Mouse (Mus musculus) macrophage (primary cell): ENCODE measurements around the gene Aff1. TPM values are rescaled to one million over a fixed set of nuclear protein-coding genes. Genes with fewer than 3 reads are reported as not detected.
A peak's percentile ranks its signal among the peaks of the same experiment; 100 is the strongest.

Experiments
- H3K27ac ChIP-seq: fragments of 350-480 bp; formaldehyde crosslinking; 2 replicates; pipeline ENCODE4 v1.9.0; 2021
- H3K36me3 ChIP-seq: fragments of 350-480 bp; formaldehyde crosslinking; 2 replicates; pipeline ENCODE4 v1.9.0; 2021; ENCODE audit errors: inconsistent target
- H3K4me3 ChIP-seq: fragments of 350-480 bp; formaldehyde crosslinking; 2 replicates; pipeline ENCODE4 v1.9.0; 2021; ENCODE audit errors: inconsistent target
- H3K79me2 ChIP-seq: fragments of 350-480 bp; formaldehyde crosslinking; 2 replicates; pipeline ENCODE4 v1.9.0; 2021; ENCODE audit errors: inconsistent target
- WGBS: methylation state at CpG from one replicate; pipeline ENCODE4 v1.1.7; 2026; ENCODE audit warnings: inconsistent platforms; ENCODE audit not compliant: missing documents; 5-methylcytosine and 5-hydroxymethylcytosine counted together
- polyA plus RNA-seq: library from polyadenylated mRNA; stranded (reverse); fragments of 250-400 nt; gene quantifications from 3 replicates; pipeline ENCODE4 v1.2.4, GENCODE M21; 2018; ENCODE audit warnings: inconsistent platforms

Gene Aff1
- polyA plus RNA-seq, 1 experiment from 2014 or later: 46.7 TPM

DNA sequence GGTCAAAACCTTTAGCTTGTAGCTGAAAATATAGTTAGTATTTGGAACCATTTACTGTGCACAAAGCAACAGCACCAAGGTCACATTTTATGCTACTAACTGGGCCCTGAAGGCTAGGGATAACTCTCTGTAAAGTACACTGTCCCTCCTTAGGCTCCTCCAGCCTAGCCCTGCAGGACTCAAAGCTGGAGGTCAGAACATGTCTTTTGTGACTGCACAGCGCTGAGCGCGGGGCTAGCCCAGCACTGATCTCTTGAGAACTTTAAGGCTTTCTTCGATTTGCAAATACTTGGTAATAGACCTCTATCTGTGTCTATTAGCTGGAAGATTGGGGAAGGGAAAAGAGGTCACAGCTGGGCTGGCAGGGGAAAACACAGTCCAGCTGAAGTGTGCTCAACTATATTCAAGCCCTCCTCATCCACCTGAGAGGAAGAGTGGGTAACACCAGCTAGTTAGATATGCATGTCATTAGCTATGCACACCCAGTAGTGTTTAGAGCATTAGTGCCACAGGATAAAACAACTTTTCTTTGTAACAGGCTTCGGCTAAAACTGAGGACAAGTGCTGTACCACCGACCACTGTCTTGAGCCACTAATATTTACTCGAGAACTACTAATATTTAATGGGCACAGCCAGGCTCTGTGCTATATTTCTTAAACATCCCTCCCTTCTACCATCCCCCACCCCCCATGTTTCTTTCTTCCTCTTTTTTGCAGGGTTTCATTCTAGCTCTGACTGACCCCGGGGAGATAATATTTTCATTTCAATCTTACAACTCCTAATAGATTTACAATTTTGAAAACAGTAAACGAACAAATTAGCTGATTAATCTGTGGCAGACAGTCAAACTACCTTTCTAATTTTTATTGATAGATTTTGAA, 33.3 kb downstream of the Aff1 start:
- H3K4me3 ChIP-seq: no peak overlapping the region
- H3K79me2 ChIP-seq: peaks cover 100% of the 10 kb centered on the region
- H3K27ac ChIP-seq: peak overlapping the region; percentile 69
- H3K36me3 ChIP-seq: peaks cover 14% of the 10 kb centered on the region
- 52% methylated on average over 9 of the region's 9 CpGs for WGBS

- Histone ChIP-seq H3K27ac (peak overlapping the region; percentile 69), H3K79me2 (peaks cover 100% of the 10 kb centered on the region), H3K4me3 (no peak overlapping the region), H3K36me3 (peaks cover 14% of the 10 kb centered on the region)
- WGBS: 87% methylated on average over 8 of the region's 8 CpGs
These were observed 34.2 kb downstream of the Aff1 start for GRCm38 (mm10) chr5:103726281-103726938.

- Histone ChIP-seq H3K27ac (no peak overlapping the region), H3K4me3 (no peak overlapping the region), H3K79me2 (peaks cover 97% of the 10 kb centered on the region), H3K36me3 (peaks cover 14% of the 10 kb centered on the region)
- 93% methylated on average over 4 of the region's 4 CpGs for WGBS
These were observed 35.7 kb downstream of the Aff1 start for GRCm38 (mm10) chr5:103727777-103728395.

GRCm38 (mm10) chr5:103729225-103729624, 37.1 kb downstream of the Aff1 start:
- H3K79me2 ChIP-seq: peaks cover 97% of the 10 kb centered on the region
- H3K4me3 ChIP-seq: no peak overlapping the region
- WGBS: 100% methylated on average over 1 of the region's 1 CpGs
- H3K36me3 ChIP-seq: peaks cover 14% of the 10 kb centered on the region; the same call in 1 of the 2 replicates
- H3K27ac ChIP-seq: no peak overlapping the region

GRCm38 (mm10) chr5:103730142-103730541, 38.0 kb downstream of the Aff1 start:
- WGBS: 100% methylated on average over 1 of the region's 1 CpGs
- no peak overlapping the region for H3K4me3 ChIP-seq
- H3K79me2 ChIP-seq: peaks cover 97% of the 10 kb centered on the region
- peaks cover 14% of the 10 kb centered on the region; the same call in 1 of the 2 replicates for H3K36me3 ChIP-seq
- no peak overlapping the region for H3K27ac ChIP-seq

DNA sequence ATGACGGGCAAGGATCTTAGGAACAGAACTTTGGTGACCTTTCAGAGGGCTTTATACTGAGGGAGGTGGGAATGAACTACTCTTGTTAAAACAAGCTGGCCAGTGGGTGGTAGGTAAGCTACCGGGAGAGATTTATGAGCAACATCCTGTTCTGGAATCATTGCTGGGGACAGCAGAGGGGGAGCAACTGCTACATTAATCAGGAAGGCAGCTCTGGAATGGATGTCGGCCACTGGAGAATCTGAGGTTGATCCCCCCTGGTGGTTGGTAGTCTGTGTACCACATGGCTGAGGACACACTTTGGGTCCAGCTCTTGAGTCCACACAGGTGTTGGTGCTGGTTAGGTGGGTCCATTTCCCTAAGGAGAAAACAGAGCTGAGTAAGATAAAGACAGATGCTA, 38.6 kb downstream of the Aff1 start:
- Histone ChIP-seq H3K27ac (no peak overlapping the region), H3K36me3 (peaks cover 14% of the 10 kb centered on the region; the same call in 1 of the 2 replicates)
- 95% methylated on average over 3 of the region's 3 CpGs for WGBS

DNA sequence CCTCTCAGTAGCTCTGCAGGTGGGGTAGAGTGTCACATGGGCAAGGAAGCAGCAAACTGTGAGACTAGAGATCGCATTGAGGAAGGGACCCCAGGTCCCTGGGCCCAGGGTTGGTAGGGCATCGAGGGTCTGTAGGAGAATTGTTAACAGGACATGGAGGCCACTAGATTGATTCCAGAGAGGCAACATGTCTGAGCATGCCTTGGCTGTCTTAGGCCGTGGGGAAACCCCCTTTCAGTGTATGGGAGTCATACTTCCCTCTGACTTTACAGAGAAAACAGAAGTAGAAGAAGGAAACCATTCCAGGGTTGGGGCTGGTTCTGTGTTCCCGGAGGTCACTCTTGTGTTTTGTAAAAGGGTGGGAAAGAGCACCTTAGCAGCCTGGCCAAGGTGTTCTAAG, 40.4 kb downstream of the Aff1 start:
- peaks cover 97% of the 10 kb centered on the region for H3K79me2 ChIP-seq
- peak overlapping the region; percentile 96 for H3K27ac ChIP-seq
- H3K36me3 ChIP-seq: peaks cover 22% of the 10 kb centered on the region
- no peak overlapping the region for H3K4me3 ChIP-seq
- WGBS: 30% methylated on average over 4 of the region's 4 CpGs

More for the DNA sequence above, 38.6 kb downstream of the Aff1 start:
- Histone ChIP-seq H3K4me3 (no peak overlapping the region), H3K79me2 (peaks cover 97% of the 10 kb centered on the region)

DNA sequence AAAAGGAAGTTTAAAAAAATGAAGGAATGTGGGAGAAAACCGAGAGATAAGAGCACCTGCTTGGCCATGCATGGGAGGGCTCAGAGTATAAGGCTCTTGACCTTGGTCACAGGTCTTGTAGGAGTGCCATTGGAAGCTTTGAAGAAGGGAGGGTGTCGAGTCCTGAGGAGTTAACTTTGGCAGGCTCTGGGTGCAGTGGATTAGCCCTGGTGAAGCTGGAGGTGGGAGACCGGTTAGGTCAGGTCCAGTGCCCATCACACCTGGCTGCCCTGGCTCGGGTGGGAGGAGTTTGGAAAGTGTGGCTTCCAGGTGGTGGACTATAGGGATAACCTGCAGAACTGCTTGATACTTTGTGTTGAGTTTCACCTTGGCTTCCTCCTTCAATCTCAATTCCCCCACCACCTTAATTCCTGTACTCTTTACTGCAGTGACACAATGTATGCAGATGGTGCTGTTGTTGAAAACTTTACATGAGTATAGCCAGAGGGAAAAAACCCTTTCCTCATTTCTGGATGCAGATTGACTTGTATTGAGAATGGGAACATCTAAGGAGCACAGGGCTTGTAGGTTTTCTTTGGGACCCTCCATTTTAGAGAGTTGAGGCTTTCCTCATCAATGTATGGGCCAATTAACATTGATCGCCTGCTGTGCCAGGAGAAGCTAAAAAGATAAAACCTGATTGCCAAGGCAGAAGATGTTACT, 43.4 kb downstream of the Aff1 start:
- WGBS: 80% methylated on average over 5 of the region's 5 CpGs
- peaks cover 97% of the 10 kb centered on the region for H3K79me2 ChIP-seq
- H3K4me3 ChIP-seq: no peak overlapping the region
- peaks cover 20% of the 10 kb centered on the region; the same call in 1 of the 2 replicates for H3K36me3 ChIP-seq
- no peak overlapping the region for H3K27ac ChIP-seq

GRCm38 (mm10) chr5:103736553-103737207, 44.5 kb downstream of the Aff1 start:
- Histone ChIP-seq H3K27ac (no peak overlapping the region), H3K36me3 (peaks cover 28% of the 10 kb centered on the region; the same call in 1 of the 2 replicates), H3K4me3 (no peak overlapping the region), H3K79me2 (peaks cover 97% of the 10 kb centered on the region)
- WGBS: 72% methylated on average over 5 of the region's 6 CpGs

DNA sequence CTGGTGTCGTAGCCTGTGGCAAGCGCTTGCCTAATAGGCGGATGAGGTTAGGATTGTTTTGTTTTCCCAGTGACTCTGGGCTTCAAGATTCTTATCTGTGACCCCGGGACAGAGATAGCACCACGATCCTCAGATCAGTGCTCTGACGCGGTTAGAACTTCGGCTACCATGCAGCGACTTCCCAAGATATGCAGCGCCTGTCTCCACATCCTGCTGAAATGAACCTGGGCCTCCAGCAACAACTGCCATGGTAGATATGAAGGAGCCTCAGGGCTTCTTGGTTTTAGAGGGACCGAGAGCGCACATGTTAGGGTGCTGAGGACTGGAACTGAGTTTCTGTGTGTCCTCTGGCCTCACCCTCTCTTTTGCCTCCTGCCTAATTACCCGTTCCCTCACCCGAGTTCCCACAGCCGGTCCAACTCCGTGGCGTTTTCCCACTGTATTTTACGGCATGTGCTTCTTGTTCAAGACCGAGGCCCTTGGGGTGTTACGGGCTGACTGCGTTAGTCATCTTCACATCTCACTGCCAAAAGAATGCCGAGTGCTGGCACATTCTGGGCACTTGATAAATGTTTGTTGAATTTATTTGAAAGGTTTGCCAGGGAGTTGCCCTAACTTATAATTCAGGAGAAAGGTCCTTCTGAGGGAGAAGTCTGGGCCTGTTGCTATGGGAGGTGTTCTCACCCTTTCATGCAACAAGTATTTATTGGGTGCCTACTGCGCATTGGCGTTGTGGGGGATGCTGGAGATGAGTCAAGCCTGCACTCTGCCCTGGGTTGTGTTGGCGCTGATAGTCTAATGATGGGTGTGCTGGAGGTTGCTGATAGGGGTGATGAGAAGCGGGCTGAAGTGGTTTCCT, 45.3 kb downstream of the Aff1 start:
- no peak overlapping the region for H3K27ac ChIP-seq
- no peak overlapping the region for H3K4me3 ChIP-seq
- 93% methylated on average over 26 of the region's 26 CpGs for WGBS
- H3K36me3 ChIP-seq: peaks cover 33% of the 10 kb centered on the region; the same call in 1 of the 2 replicates
- peaks cover 97% of the 10 kb centered on the region for H3K79me2 ChIP-seq

GRCm38 (mm10) chr5:103738509-103738908, 46.3 kb downstream of the Aff1 start:
- H3K36me3 ChIP-seq: peaks cover 39% of the 10 kb centered on the region; the same call in 1 of the 2 replicates
- H3K27ac ChIP-seq: no peak overlapping the region
- WGBS: 94% methylated on average over 5 of the region's 5 CpGs
- H3K79me2 ChIP-seq: peaks cover 100% of the 10 kb centered on the region
- H3K4me3 ChIP-seq: no peak overlapping the region

GRCm38 (mm10) chr5:103739163-103739562, 47.0 kb downstream of the Aff1 start:
- no peak overlapping the region for H3K27ac ChIP-seq
- H3K36me3 ChIP-seq: peaks cover 39% of the 10 kb centered on the region; the same call in 1 of the 2 replicates
- no peak overlapping the region for H3K4me3 ChIP-seq
- WGBS: 97% methylated on average over 5 of the region's 5 CpGs
- peaks cover 100% of the 10 kb centered on the region for H3K79me2 ChIP-seq
